Mouse (Mus musculus): Measurements from ENCODE around the gene Gtpbp2. TPM values are rescaled to one million over a fixed set of nuclear protein-coding genes. Genes with fewer than 3 reads are reported as not detected.
A peak's percentile ranks its signal among the peaks of the same experiment; 100 is the strongest.

The Gtpbp2 gene
- total RNA-seq, 2 experiments from 2014 or later, result 369 to 572 TPM

DNA sequence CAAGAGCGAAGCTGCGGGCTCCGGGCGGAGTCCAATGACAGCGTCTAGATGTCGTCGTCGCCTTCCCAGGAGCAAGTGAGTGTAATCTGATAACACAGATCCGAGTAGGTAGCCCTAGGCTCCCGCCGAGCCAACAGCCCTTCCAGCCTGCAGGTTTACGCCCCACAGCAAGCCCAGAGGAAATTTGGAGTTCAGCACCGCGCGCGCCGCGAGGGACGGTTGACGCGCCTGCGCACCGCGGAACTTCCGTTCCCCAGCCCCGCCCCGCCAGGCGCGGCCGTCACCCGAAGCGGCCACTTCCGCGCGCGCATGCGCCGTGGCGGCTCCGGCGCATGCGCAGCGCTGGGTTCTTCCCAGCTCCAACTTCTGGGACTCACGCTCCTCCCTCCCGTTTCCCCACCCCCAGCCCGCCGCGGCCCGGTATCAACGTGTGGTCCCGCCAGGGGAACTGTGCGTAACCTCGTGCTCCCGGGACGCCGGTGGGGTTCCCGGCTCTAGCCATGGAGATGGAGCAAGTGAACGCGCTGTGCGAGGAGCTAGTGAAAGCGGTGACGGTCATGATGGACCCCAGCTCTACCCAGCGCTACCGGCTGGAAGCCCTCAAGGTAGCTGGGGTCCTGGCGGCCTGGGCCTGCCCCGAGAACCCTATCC is 41.7 kb downstream of the Gtpbp2 start, which contains the start of the genes Polh and Xpo5:
Gene Polh (minus strand): TSS at position 225 of the 651 bp plus-strand sequence.
Gene Xpo5 (plus strand): TSS at position 362 of the 651 bp plus-strand sequence.
- ATAC-seq (replicated peaks; ENCODE audit: low FRiP score, poor library complexity, severe bottlenecking), result peak; percentile 90

DNA sequence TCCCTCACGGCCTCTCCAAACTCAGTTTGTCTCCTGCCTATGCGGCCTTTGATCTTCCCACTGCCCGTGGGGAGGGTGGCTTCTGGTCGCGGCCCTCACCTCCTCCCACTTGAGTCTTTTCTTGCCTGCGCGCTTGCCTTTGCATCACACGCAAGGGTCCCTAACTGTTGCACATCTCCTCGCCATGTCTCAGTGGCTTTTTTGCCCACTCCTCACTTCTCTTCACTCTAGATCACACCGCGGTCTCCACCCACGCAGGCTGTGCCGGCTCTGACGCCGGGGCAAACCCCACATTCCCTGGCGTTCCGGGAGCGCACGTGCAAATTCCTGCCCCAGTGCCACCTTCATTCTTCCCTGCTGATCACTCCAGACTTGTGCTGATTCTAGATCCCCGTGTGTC is 42.2 kb downstream of the Gtpbp2 start:
- peak; percentile 33 for ATAC-seq (replicated peaks; ENCODE audit: low FRiP score, poor library complexity, severe bottlenecking)

DNA sequence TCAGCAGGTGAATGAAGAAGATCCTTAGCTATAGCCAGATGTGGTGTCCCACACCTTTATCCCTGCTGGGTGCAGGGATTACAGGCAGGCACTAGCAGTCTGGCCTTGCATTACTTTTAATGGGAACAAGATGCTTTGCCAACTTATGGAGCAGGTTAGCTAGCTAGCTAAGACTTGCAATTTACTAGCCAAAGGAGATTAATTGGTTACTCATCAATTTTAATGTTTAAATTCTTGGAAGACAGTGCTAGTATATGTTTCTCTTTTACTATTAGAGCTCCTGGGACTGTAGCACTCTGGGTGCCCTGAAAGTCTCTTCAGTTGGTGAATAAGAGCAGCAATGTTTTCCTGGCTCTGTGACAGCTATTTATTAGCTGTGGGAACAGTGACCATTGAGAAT is 45.8 kb downstream of the Gtpbp2 start:
- no peak for ATAC-seq (replicated peaks; ENCODE audit: low FRiP score, poor library complexity, severe bottlenecking)

GRCm38 (mm10) chr17:46210550-46210949 is 49.7 kb downstream of the Gtpbp2 start:
- ATAC-seq (replicated peaks; ENCODE audit: low FRiP score, poor library complexity, severe bottlenecking), result no peak

Other genes starting within 250 kb of the Gtpbp2 start
- gene Vegfa, start 128.7 kb upstream of the Gtpbp2 start, total RNA-seq (2015; ENCODE audit: low replicate concordance), result 0.42 and 11.2 TPM in 2 replicates
- gene Vegfa, start 128.7 kb upstream of the Gtpbp2 start, total RNA-seq (2017; ENCODE audit: low replicate concordance), result 3.5 and 6.4 TPM in 2 replicates
- gene Mrps18a, start 50.0 kb upstream of the Gtpbp2 start, total RNA-seq (2015; ENCODE audit: low replicate concordance), result 11.3 and 22.7 TPM in 2 replicates
- gene Mrps18a, start 50.0 kb upstream of the Gtpbp2 start, total RNA-seq (2017; ENCODE audit: low replicate concordance), result 9.0 and 19.4 TPM in 2 replicates
- gene Rsph9, start 16.8 kb upstream of the Gtpbp2 start, total RNA-seq (2015; ENCODE audit: low replicate concordance), result 3.8 and 6.8 TPM in 2 replicates
- 9.9 TPM in 1 of 2 replicates, not detected in the other for gene Rsph9, start 16.8 kb upstream of the Gtpbp2 start, total RNA-seq (2017; ENCODE audit: low replicate concordance)
- gene Mad2l1bp, start 7.5 kb upstream of the Gtpbp2 start, total RNA-seq (2015; ENCODE audit: low replicate concordance), result 75.0 and 75.3 TPM in 2 replicates
- gene Mad2l1bp, start 7.5 kb upstream of the Gtpbp2 start, total RNA-seq (2017; ENCODE audit: low replicate concordance), result 22.3 and 26.2 TPM in 2 replicates
- gene Polh, start 41.6 kb downstream of the Gtpbp2 start, total RNA-seq (2015; ENCODE audit: low replicate concordance), result 40.4 and 61.2 TPM in 2 replicates
- 96.1 and 102 TPM in 2 replicates for gene Polh, start 41.6 kb downstream of the Gtpbp2 start, total RNA-seq (2017; ENCODE audit: low replicate concordance)
- 26.8 and 35.0 TPM in 2 replicates for gene Xpo5, start 41.8 kb downstream of the Gtpbp2 start, total RNA-seq (2015; ENCODE audit: low replicate concordance)
- gene Xpo5, start 41.8 kb downstream of the Gtpbp2 start, total RNA-seq (2017; ENCODE audit: low replicate concordance), result 26.6 and 32.0 TPM in 2 replicates
- gene Polr1c, start 87.0 kb downstream of the Gtpbp2 start, total RNA-seq (2015; ENCODE audit: low replicate concordance), result 25.6 and 26.4 TPM in 2 replicates
- 5.8 and 24.9 TPM in 2 replicates for gene Polr1c, start 87.0 kb downstream of the Gtpbp2 start, total RNA-seq (2017; ENCODE audit: low replicate concordance)
- gene Yipf3, start 87.0 kb downstream of the Gtpbp2 start, total RNA-seq (2015; ENCODE audit: low replicate concordance), result 46.5 and 53.7 TPM in 2 replicates
- 15.3 and 22.5 TPM in 2 replicates for gene Yipf3, start 87.0 kb downstream of the Gtpbp2 start, total RNA-seq (2017; ENCODE audit: low replicate concordance)
- gene Lrrc73, start 92.5 kb downstream of the Gtpbp2 start, total RNA-seq (2015; ENCODE audit: low replicate concordance), result not detected in 2 replicates
- gene Lrrc73, start 92.5 kb downstream of the Gtpbp2 start, total RNA-seq (2017; ENCODE audit: low replicate concordance), result 0.39 TPM in 1 of 2 replicates, not detected in the other
- 2.2 and 21.8 TPM in 2 replicates for gene Tjap1, start 122.0 kb downstream of the Gtpbp2 start, total RNA-seq (2015; ENCODE audit: low replicate concordance)
- 6.5 and 53.0 TPM in 2 replicates for gene Tjap1, start 122.0 kb downstream of the Gtpbp2 start, total RNA-seq (2017; ENCODE audit: low replicate concordance)
- not detected in 2 replicates for gene Dlk2, start 136.4 kb downstream of the Gtpbp2 start, total RNA-seq (2015; ENCODE audit: low replicate concordance)
- gene Dlk2, start 136.4 kb downstream of the Gtpbp2 start, total RNA-seq (2017; ENCODE audit: low replicate concordance), result not detected in 2 replicates
- gene Abcc10, start 167.3 kb downstream of the Gtpbp2 start, total RNA-seq (2015; ENCODE audit: low replicate concordance), result not detected in 2 replicates
- 0.53 TPM in 1 of 2 replicates, not detected in the other for gene Abcc10, start 167.3 kb downstream of the Gtpbp2 start, total RNA-seq (2017; ENCODE audit: low replicate concordance)
- gene Zfp318, start 222.7 kb downstream of the Gtpbp2 start, total RNA-seq (2015; ENCODE audit: low replicate concordance), result 0.72 and 8.8 TPM in 2 replicates
- 3.3 and 10.1 TPM in 2 replicates for gene Zfp318, start 222.7 kb downstream of the Gtpbp2 start, total RNA-seq (2017; ENCODE audit: low replicate concordance)